Mouse (Mus musculus) testis, adult 2 months (tissue): ENCODE data around the gene Kdm7a.

Experiments
- CTCF ChIP-seq: fragments of 200-500 bp; IDR thresholded peaks from 2 replicates; pipeline ENCODE4 v1.5.1; 2012; ENCODE audit warnings: low read depth, mild to moderate bottlenecking, inconsistent platforms, low read length, moderate library complexity; ENCODE audit not compliant: control insufficient read depth, insufficient read depth, insufficient replicate concordance
- POLR2A ChIP-seq: fragments of 200-500 bp; IDR thresholded peaks from 2 replicates; pipeline ENCODE4 v1.6.1; 2012; ENCODE audit warnings: low read depth, mild to moderate bottlenecking, inconsistent platforms, low read length, moderate library complexity; ENCODE audit not compliant: control insufficient read depth

DNA sequence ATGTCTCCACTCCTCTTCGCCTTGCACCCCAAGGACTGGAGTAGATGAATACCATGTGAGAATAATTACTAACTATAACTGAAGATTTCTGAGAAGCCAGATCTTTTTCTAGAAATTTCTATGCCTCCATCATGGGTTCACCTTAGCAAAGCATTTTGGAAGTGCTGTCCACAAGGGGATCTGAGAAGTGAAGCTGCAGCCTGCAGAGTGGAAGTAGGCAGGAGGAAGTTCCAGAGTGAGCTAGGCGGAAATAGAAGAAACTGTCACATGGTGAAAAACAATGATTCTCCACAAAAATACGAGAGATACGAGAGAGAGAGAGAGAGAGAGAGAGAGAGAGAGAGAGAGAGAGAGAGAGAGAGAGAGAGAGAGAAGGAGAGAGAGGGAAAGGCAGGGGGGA, 26.0 kb upstream of the Kdm7a start:
- TF ChIP-seq CTCF (no peak), POLR2A (no peak)
